Comparison of ENCODE assay signal across 20 mouse cellular contexts in the genomic region with DNA sequence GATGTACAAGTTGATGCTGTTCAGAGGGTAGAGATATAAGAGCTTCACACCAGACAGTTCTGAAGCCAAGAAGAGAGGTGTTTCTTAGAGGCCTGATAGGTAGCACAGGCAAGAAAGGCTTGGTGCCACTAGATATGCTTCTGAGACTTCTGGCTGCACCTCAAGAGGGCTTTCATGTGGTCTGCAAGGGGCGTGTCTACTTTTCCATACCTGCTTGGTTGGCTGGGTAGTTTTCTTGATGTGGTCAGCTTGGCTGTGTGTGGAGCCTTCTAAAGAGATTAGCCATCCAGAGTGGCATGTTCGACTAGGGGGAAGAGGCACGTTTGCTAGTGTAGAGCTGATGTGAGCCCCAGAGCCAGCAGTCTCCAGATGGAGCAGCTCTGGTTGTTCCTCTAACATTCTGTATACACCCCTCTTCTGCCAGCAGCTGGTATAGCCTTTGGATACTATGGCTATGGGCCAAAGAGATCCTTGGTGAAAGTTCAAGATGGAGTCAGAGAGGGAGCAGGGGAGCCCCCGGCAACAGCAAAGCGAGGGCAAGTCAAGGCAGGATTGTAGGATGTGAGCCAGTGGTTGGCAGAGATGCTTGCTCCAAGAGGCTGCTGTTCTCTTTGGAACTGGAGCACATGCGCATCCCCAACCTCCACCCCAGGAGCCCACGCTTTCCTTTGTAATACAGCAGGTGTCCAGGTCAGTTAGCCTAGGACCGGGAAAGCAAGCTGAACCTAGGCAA. TPM values are rescaled to one million over a fixed set of nuclear protein-coding genes. Genes with fewer than 3 reads are reported as not detected.
A peak's percentile ranks its signal among the peaks of the same experiment; 100 is the strongest.
DNase-seq lines count a peak whose midpoint lies in the region; ATAC-seq and TF ChIP-seq lines count a peak whose summit lies in the region.
"Had no signal": no experiment of that assay in that cellular context is flagged by ENCODE, and none has a peak within 500 bp of the region (broad histone marks: within the 10 kb centered on the region; RNA-seq: fewer than 3 reads in every experiment).

No protein-coding gene starts in this region.

- no peak overlapping the region for H3K9ac ChIP-seq in lung, postnatal 0 days (replicated peaks; ENCODE audit: low read depth)
- H3K9ac ChIP-seq: forebrain, embryonic 12.5 days; hindbrain, embryonic 15.5 days; limb, embryonic 12.5 days; neural tube, embryonic 12.5 days had no signal

- TF ChIP-seq CTCF in lung, postnatal 0 days (IDR thresholded peaks at IDR 0.05), result no peak

- DNase-seq in lung, postnatal 0 days (ENCODE audit: low spot score), result peak; percentile 18
- DNase-seq in lung, postnatal 25 days (ENCODE audit: low spot score), result no peak
- DNase-seq in T-cell, adult 2 months (ENCODE audit: low spot score), result peak; percentile 82
- peak; percentile 72 for DNase-seq in thymus, postnatal 4 days
- no peak for DNase-seq in kidney, postnatal 10 days
- DNase-seq: heart, adult 2 months; heart, postnatal 14 days; kidney, adult 9 months; right cerebral cortex, postnatal 4 days had no signal

- no peak overlapping the region for H3K27ac ChIP-seq in lung, postnatal 0 days (ENCODE audit: low read length)
- H3K27ac ChIP-seq: embryonic facial prominence, embryonic 13.5 days; forebrain, embryonic 12.5 days; heart, adult 2 months; hindbrain, embryonic 15.5 days; limb, embryonic 12.5 days; neural tube, embryonic 12.5 days had no signal

- TF ChIP-seq EP300 in lung, postnatal 0 days (IDR thresholded peaks at IDR 0.05), result no peak

- H3K4me3 ChIP-seq in lung, postnatal 0 days (ENCODE audit: low read depth, low read length), result no peak overlapping the region
- H3K4me3 ChIP-seq: embryonic facial prominence, embryonic 13.5 days; forebrain, embryonic 12.5 days; heart, adult 2 months; hindbrain, embryonic 15.5 days; limb, embryonic 12.5 days; neural tube, embryonic 12.5 days had no signal

- WGBS in lung, postnatal 0 days, result 61% methylated on average over 8 of the region's 8 CpGs

- H3K4me1 ChIP-seq in lung, postnatal 0 days (ENCODE audit: insufficient read depth, low read depth, low read length), result no peaks in the 10 kb centered on the region

- no peak overlapping the region for H3K4me2 ChIP-seq in lung, postnatal 0 days (replicated peaks; ENCODE audit: low read depth, low read length)
- H3K4me2 ChIP-seq: embryonic facial prominence, embryonic 13.5 days; forebrain, embryonic 12.5 days; hindbrain, embryonic 15.5 days; limb, embryonic 12.5 days; neural tube, embryonic 12.5 days had no signal

- no peaks in the 10 kb centered on the region for H3K9me3 ChIP-seq in lung, postnatal 0 days (ENCODE audit: low read length)
- H3K9me3 ChIP-seq: embryonic facial prominence, embryonic 13.5 days; forebrain, embryonic 12.5 days; hindbrain, embryonic 15.5 days; limb, embryonic 12.5 days; neural tube, embryonic 12.5 days had no signal

- ATAC-seq in lung, postnatal 0 days, result no peak
- ATAC-seq in megakaryocyte-erythroid progenitor cell, adult 5-6 weeks (replicated peaks; ENCODE audit: low FRiP score, low TSS enrichment, poor library complexity, severe bottlenecking), result peak; percentile 18; the same call in 1 of the 2 replicates
- ATAC-seq in megakaryocyte, adult 5-6 weeks (ENCODE audit: poor library complexity, severe bottlenecking), result no peak

- H3K36me3 ChIP-seq in lung, postnatal 0 days (ENCODE audit: insufficient read depth, low read length), result no peaks in the 10 kb centered on the region
- H3K36me3 ChIP-seq: embryonic facial prominence, embryonic 13.5 days; forebrain, embryonic 12.5 days; hindbrain, embryonic 15.5 days; limb, embryonic 12.5 days; neural tube, embryonic 12.5 days had no signal

- H3K27me3 ChIP-seq in lung, postnatal 0 days (replicated peaks; ENCODE audit: insufficient read depth, low read length), result no peaks in the 10 kb centered on the region
- H3K27me3 ChIP-seq: embryonic facial prominence, embryonic 13.5 days; hindbrain, embryonic 15.5 days; limb, embryonic 12.5 days had no signal

RNA-seq across cellular contexts. Expression of a gene that starts 34.4 kb away (rescaled TPM):
- not detected in 2 replicates for polyA plus RNA-seq in lung, postnatal 0 days (2015; fragmentation: Nextera tagmentation; extraction: Ambion mirVana)
- not detected in 2 replicates for total RNA-seq in megakaryocyte-erythroid progenitor cell, adult 5-6 weeks (2014; fragmentation: Nextera tagmentation)
- total RNA-seq in megakaryocyte-erythroid progenitor cell, adult 5-6 weeks (2017), result not detected in 2 replicates
- total RNA-seq in megakaryocyte, adult 5-6 weeks (2015), result not detected in 2 replicates
- not detected in 2 replicates for total RNA-seq in megakaryocyte, adult 5-6 weeks (2017)
- total RNA-seq: common myeloid progenitor, adult 5-6 weeks; heart, adult 2 months; heart, postnatal 14 days; midbrain, postnatal 0 days had no signal
- polyA plus RNA-seq: C2C12; embryonic facial prominence, embryonic 13.5 days; forebrain, embryonic 12.5 days; heart, adult 2 months; hindbrain, embryonic 15.5 days; limb, embryonic 12.5 days; liver, embryonic 16.5 days; midbrain, postnatal 0 days; neural tube, embryonic 12.5 days had no signal

Comparison
In these comparisons a context has a peak if more than half of its experiments do, and no peak if none do; other contexts are left out.
1. DNase-seq: peak in lung, postnatal 0 days (single experiment), T-cell, adult 2 months (single experiment) and thymus, postnatal 4 days (single experiment); none in lung, postnatal 25 days (single experiment) and kidney, postnatal 10 days (single experiment).